Mouse (Mus musculus): ENCODE measurements around the gene Nqo1.
A peak's percentile ranks its signal among the peaks of the same experiment; 100 is the strongest.

Gene Nqo1

GRCm38 (mm10) chr8:107403038-107403781, at the start of gene Nqo1:
Gene Nqo1, minus strand, starts transcription at chr8:107403206.
- peak; percentile 83 for DNase-seq

- no peak for DNase-seq
Measured at GRCm38 (mm10) chr8:107451414-107452066, 48.5 kb upstream of the Nqo1 start.

GRCm38 (mm10) chr8:107449655-107450054, 46.6 kb upstream of the Nqo1 start:
- DNase-seq: no peak

GRCm38 (mm10) chr8:107449130-107449529, 46.1 kb upstream of the Nqo1 start:
- peak; percentile 64 for DNase-seq

GRCm38 (mm10) chr8:107448382-107448889, 45.4 kb upstream of the Nqo1 start:
- DNase-seq: no peak

- DNase-seq: no peak
Measured at GRCm38 (mm10) chr8:107447713-107448112, 44.7 kb upstream of the Nqo1 start.

GRCm38 (mm10) chr8:107444626-107445025, 41.6 kb upstream of the Nqo1 start:
- no peak for DNase-seq

GRCm38 (mm10) chr8:107439880-107440625, 37.0 kb upstream of the Nqo1 start:
- no peak for DNase-seq

- DNase-seq: peak; percentile 54
Measured at GRCm38 (mm10) chr8:107437711-107438110, 34.7 kb upstream of the Nqo1 start.

GRCm38 (mm10) chr8:107436841-107437421, 33.9 kb upstream of the Nqo1 start:
- DNase-seq: no peak

- DNase-seq: peak; percentile 86
Measured at GRCm38 (mm10) chr8:107435962-107436831, 33.2 kb upstream of the Nqo1 start, which contains the start of gene Wwp2. Gene Wwp2, plus strand, starts transcription at chr8:107436365.

- DNase-seq: no peak
Measured at GRCm38 (mm10) chr8:107435421-107435961, 32.5 kb upstream of the Nqo1 start.

GRCm38 (mm10) chr8:107430821-107431220, 27.8 kb upstream of the Nqo1 start:
- peak; percentile 51 for DNase-seq

GRCm38 (mm10) chr8:107425230-107425597, 22.2 kb upstream of the Nqo1 start:
- no peak for DNase-seq

- DNase-seq: peak; percentile 98
Measured at GRCm38 (mm10) chr8:107424597-107425229, 21.7 kb upstream of the Nqo1 start, which contains the start of gene Nob1. Gene Nob1, minus strand, starts transcription at chr8:107425051.

GRCm38 (mm10) chr8:107424176-107424575, 21.2 kb upstream of the Nqo1 start:
- no peak for DNase-seq

- peak; percentile 35 for DNase-seq
Measured at GRCm38 (mm10) chr8:107417001-107417400, 14.0 kb upstream of the Nqo1 start.

GRCm38 (mm10) chr8:107413881-107414280, 10.9 kb upstream of the Nqo1 start:
- DNase-seq: no peak

GRCm38 (mm10) chr8:107412552-107412951, 9.5 kb upstream of the Nqo1 start:
- DNase-seq: no peak

GRCm38 (mm10) chr8:107411391-107411790, 8.4 kb upstream of the Nqo1 start:
- DNase-seq: peak; percentile 55

GRCm38 (mm10) chr8:107405935-107406334, 2.9 kb upstream of the Nqo1 start:
- no peak for DNase-seq
